Mouse (Mus musculus) cerebellum, adult 2 months (tissue): ENCODE measurements at regions not wholly inside any gene's neighbourhood (a gene's known extent, or its start where the extent isn't known, plus 50 kb on each side); places are given as distances from the start of the nearest gene placed in this dataset.

Experiments used
- DNase-seq, 2 experiments: peaks; one replicate each; pipeline ENCODE4 v3.0.0; 2021
- H3K27ac ChIP-seq: fragments of 200-500 bp; 2 replicates; pipeline ENCODE4 v1.5.1; 2012; ENCODE audit warnings: low read length, control low read depth, inconsistent platforms; ENCODE audit not compliant: insufficient read depth
- H3K27me3 ChIP-seq: fragments of 200-500 bp; 2 replicates; pipeline ENCODE4 v1.6.1; 2012; ENCODE audit warnings: inconsistent platforms, mild to moderate bottlenecking, low read length, moderate library complexity; ENCODE audit not compliant: control insufficient read depth, insufficient read depth
- H3K4me1 ChIP-seq: fragments of 200-500 bp; 2 replicates; pipeline ENCODE4 v1.6.1; 2011; ENCODE audit warnings: low read length; ENCODE audit not compliant: control insufficient read depth, insufficient read depth
- H3K4me3 ChIP-seq: fragments of 200-500 bp; replicated peaks from 2 replicates; pipeline ENCODE3; 2011; ENCODE audit warnings: mild to moderate bottlenecking, low read depth, low read length, control low read depth; ENCODE audit not compliant: insufficient read depth
- CTCF ChIP-seq: fragments of 200-500 bp; IDR thresholded peaks from 2 replicates; pipeline ENCODE4 v1.5.1; 2011; ENCODE audit warnings: low read depth, mild to moderate bottlenecking, control low read depth, low read length, moderate library complexity, borderline replicate concordance; ENCODE audit not compliant: insufficient read depth
- POLR2A ChIP-seq: fragments of 200-500 bp; IDR thresholded peaks from 2 replicates; pipeline ENCODE4 v1.6.1; 2011; ENCODE audit warnings: low read length, control low read depth, borderline replicate concordance; ENCODE audit not compliant: insufficient read depth
- WGBS: fragments of 180-500 bp; shearing (Covaris S2); methylation state at CpG from one replicate; pipeline ENCODE4 v1.1.7; 2018; 5-methylcytosine and 5-hydroxymethylcytosine counted together

DNA sequence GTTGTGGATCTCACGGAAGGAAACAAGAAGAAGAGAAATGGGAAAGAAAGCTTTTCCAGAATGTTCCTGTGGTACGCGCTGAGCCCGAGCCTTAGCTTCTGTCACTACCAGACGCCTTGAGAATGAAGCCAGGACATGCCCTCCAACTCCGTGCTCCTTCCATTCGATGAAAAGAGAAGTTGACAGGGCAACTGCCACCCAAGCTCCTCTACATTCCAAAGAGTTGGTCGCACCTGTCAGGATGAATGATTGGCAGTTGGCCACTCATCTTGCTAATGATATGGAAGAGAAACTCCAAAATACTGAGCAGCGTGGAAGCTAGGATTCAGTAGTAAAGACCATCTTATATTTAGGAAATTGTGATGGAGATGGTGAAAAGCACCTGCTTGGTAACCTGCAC lies 799.5 kb downstream of the Robo1 start:
- TF ChIP-seq CTCF: no peak
- no peak for TF ChIP-seq POLR2A
- Histone ChIP-seq H3K27ac (no peak overlapping the region), H3K4me1 (peaks cover 4% of the 10 kb centered on the region), H3K4me3 (peak overlapping the region; percentile 24), H3K27me3 (no peaks in the 10 kb centered on the region)
- DNase-seq: peak; percentile 26 to 35
- 13% methylated on average over 9 of the region's 9 CpGs for WGBS

DNA sequence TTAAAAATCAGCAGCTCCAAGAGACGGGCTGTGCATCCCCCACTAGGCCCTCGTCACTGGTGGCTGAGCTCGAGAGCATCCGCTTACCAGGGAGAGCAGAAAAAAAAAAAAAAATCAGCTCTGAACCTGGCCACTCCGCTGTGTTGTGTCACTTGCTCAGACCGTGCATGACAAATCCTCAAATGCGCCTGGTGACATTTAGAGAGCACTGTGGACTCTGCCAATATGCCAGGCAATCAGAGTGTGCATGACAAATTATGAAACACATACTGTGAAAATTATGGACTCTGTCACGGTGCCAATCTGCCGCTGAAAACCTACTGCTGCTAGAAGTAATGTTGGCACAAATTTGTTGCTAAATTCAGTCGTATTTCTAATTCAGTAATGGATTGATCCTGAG lies 797.4 kb downstream of the Robo1 start:
- Histone ChIP-seq H3K4me3 (peak overlapping the region; percentile 15), H3K4me1 (peaks cover 4% of the 10 kb centered on the region), H3K27me3 (no peaks in the 10 kb centered on the region), H3K27ac (no peak overlapping the region)
- peak; percentile 73 to 93 for DNase-seq
- TF ChIP-seq POLR2A (no peak), CTCF (no peak)
- 5% methylated on average over 10 of the region's 10 CpGs for WGBS

DNA sequence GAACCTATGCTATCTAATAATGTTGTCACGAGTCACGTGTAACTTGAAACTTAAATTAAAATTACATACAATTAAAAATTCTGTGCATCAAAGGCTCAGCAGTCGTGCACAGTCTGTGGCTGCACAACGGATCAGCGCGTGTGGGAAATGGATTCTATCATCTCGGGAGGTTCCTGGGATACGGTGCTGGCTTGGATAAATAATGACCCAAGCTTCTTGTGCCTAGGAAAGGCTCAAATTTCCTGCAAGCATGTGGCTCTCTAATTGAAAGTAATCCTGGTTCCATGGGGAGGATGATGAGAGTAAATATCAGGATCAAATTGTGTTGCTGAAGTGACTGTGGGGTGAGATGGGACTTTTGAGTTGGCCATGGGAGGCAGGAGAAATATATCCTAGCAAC lies 792.2 kb downstream of the Robo1 start:
- WGBS: 77% methylated on average over 8 of the region's 8 CpGs
- TF ChIP-seq CTCF (no peak), POLR2A (no peak)
- no peak overlapping the region for H3K27ac ChIP-seq
- H3K4me3 ChIP-seq: no peak overlapping the region
- DNase-seq: no peak
- no peaks in the 10 kb centered on the region; the same call in 1 of the 2 replicates for H3K4me1 ChIP-seq
- H3K27me3 ChIP-seq: no peaks in the 10 kb centered on the region

DNA sequence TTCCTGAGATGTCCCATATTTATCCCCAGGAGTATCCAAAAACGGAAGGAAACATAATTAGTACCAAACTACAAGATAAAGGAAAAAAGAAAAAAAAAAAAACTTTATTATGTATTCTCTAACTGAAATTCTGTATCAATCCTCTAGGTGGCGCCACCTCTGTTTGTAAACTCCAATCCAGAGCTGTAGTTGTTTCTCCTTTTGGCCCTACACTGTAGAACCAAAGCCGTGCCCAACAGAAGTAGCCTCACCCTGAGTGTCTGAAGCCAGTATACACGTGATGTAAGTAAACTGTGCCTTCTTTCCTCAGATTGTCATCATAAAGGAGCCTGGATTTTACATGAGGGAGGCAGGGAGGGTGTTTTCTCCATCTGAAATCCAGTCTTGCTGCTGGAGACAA lies 790.7 kb downstream of the Robo1 start:
- WGBS: 9% methylated on average over 4 of the region's 4 CpGs
- DNase-seq: peak; percentile 14 to 33

DNA sequence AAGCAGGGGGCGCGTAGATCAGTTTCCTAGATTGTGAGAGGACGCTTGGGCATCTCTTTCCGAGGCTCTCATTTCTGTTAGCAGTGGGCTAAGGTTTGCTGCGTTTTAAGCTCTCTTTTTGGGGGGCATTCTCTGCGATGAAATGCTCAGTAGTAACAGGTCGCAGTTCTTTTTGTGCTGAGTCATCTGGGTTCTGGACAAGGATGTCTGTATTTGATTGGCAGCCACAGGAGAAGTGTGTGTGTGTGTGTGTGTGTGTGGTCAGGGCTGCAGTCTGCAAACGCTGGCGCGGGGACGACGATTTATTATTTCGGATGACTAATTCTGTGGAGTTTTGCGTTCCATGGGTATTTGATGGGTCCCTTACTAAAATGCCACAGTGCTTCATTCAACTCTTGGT lies 789.1 kb downstream of the Robo1 start:
- DNase-seq: no peak
- H3K4me1 ChIP-seq: no peaks in the 10 kb centered on the region
- no peak overlapping the region for H3K27ac ChIP-seq
- no peak overlapping the region for H3K4me3 ChIP-seq
- WGBS: 28% methylated on average over 14 of the region's 14 CpGs
- no peaks in the 10 kb centered on the region for H3K27me3 ChIP-seq
- no peak for TF ChIP-seq POLR2A
- no peak for TF ChIP-seq CTCF

More for the DNA sequence above, 790.7 kb downstream of the Robo1 start:
- TF ChIP-seq POLR2A: no peak
- TF ChIP-seq CTCF: peak; percentile 39; the same call in 1 of the 2 replicates
- Histone ChIP-seq H3K27ac (no peak overlapping the region), H3K4me3 (no peak overlapping the region), H3K4me1 (no peaks in the 10 kb centered on the region), H3K27me3 (no peaks in the 10 kb centered on the region)

DNA sequence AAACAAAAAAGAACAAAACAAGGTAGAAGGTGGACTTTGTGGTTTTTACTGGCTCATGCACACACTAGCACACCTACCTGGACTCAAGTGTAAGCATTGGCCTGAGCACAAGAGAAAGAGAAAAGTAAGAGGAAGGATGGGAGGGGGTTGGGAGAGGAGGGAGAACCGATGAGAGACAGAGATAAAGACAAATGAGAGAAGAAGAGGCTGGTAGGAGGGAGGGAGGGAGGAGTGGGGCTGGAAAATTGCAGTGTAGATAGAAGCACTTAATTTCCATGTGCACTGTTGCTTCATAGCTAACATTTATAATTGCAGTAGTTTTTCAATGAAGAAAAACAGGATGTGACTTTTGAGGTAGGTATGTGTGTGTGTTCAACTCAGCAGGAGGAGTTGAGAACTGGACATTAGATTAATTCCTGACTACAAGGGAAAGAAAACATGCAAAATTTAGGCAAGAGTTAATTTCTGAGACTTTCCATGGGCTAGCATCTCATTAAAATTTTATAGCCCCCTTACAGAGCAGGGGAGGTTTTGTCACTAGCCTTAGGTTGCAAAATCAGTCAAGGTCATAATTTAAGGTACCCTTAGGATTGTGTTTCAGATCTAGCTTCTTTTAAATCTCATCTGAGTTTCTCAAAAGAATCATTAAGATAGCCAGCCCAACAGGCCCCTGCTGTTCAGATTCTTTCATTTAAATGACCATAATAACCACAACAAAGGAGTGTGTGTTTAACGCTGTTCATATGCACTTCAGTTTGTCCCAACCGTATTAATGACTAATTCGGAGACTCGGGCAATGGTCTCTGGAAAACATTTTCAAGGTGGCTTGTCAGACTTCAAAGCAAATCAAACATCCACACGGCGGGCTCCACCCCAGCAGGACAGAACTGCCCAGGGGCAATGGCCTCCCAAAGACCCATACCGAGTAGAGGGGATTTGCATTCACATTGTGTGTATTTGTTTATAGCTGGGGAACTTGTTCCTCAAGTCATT lies 788.3 kb downstream of the Robo1 start:
- no peak overlapping the region for H3K4me3 ChIP-seq
- H3K4me1 ChIP-seq: no peaks in the 10 kb centered on the region
- WGBS: 61% methylated on average over 8 of the region's 8 CpGs
- no peaks in the 10 kb centered on the region for H3K27me3 ChIP-seq
- TF ChIP-seq POLR2A: no peak
- TF ChIP-seq CTCF: no peak
- H3K27ac ChIP-seq: no peak overlapping the region
- DNase-seq: no peak
